Mouse (Mus musculus) telencephalon, adult 2 months (tissue): Measurements from ENCODE around the gene Ppp1r12a.

Experiments used
- DNase-seq: peaks from one replicate; pipeline ENCODE4 v3.0.0-alpha.2; 2011; ENCODE audit warnings: low read depth, low spot score

The Ppp1r12a gene

GRCm38 (mm10) chr10:108290046-108290445 is 128.1 kb downstream of the Ppp1r12a start:
- peak; percentile 49 for DNase-seq

GRCm38 (mm10) chr10:108291688-108292471 is 129.9 kb downstream of the Ppp1r12a start:
- DNase-seq: no peak

- DNase-seq: no peak
Observed at GRCm38 (mm10) chr10:108292651-108293050, 130.7 kb downstream of the Ppp1r12a start.

- no peak for DNase-seq
Observed at GRCm38 (mm10) chr10:108293620-108294195, 131.7 kb downstream of the Ppp1r12a start.

GRCm38 (mm10) chr10:108294766-108295165 is 132.8 kb downstream of the Ppp1r12a start:
- no peak for DNase-seq

- no peak for DNase-seq
Observed at GRCm38 (mm10) chr10:108296446-108296845, 134.5 kb downstream of the Ppp1r12a start.

- DNase-seq: no peak
Observed at GRCm38 (mm10) chr10:108298261-108298660, 136.3 kb downstream of the Ppp1r12a start.

GRCm38 (mm10) chr10:108298841-108299545 is 137.0 kb downstream of the Ppp1r12a start:
- DNase-seq: no peak

- DNase-seq: no peak
Observed at GRCm38 (mm10) chr10:108299828-108300227, 137.8 kb downstream of the Ppp1r12a start.

- DNase-seq: peak; percentile 53
Observed at GRCm38 (mm10) chr10:108300843-108301242, 138.8 kb downstream of the Ppp1r12a start.

GRCm38 (mm10) chr10:108307772-108308171 is 145.8 kb downstream of the Ppp1r12a start:
- no peak for DNase-seq

GRCm38 (mm10) chr10:108310195-108310594 is 148.2 kb downstream of the Ppp1r12a start:
- no peak for DNase-seq

GRCm38 (mm10) chr10:108311396-108311795 is 149.4 kb downstream of the Ppp1r12a start:
- DNase-seq: no peak

- no peak for DNase-seq
Observed at GRCm38 (mm10) chr10:108313845-108314244, 151.9 kb downstream of the Ppp1r12a start.

GRCm38 (mm10) chr10:108314396-108314795 is 152.4 kb downstream of the Ppp1r12a start:
- DNase-seq: no peak

GRCm38 (mm10) chr10:108315236-108315635 is 153.2 kb downstream of the Ppp1r12a start:
- DNase-seq: no peak

GRCm38 (mm10) chr10:108328356-108328755 is 166.4 kb downstream of the Ppp1r12a start:
- DNase-seq: no peak

- DNase-seq: no peak
Observed at GRCm38 (mm10) chr10:108328983-108329382, 167.0 kb downstream of the Ppp1r12a start.

- DNase-seq: no peak
Observed at GRCm38 (mm10) chr10:108329771-108330170, 167.8 kb downstream of the Ppp1r12a start.

- no peak for DNase-seq
Observed at GRCm38 (mm10) chr10:108330964-108331363, 169.0 kb downstream of the Ppp1r12a start.

GRCm38 (mm10) chr10:108331784-108332561 is 170.0 kb downstream of the Ppp1r12a start, which contains the start of gene Pawr:
Gene Pawr, plus strand, starts transcription at chr10:108332121.
- DNase-seq: no peak
